Mouse (Mus musculus) testis, adult 2 months (tissue): ENCODE measurements around the gene Letm1.

ENCODE experiments used
- CTCF ChIP-seq: fragments of 200-500 bp; IDR thresholded peaks from 2 replicates; pipeline ENCODE4 v1.5.1; 2012; ENCODE audit warnings: low read depth, mild to moderate bottlenecking, inconsistent platforms, low read length, moderate library complexity; ENCODE audit not compliant: control insufficient read depth, insufficient read depth, insufficient replicate concordance
- POLR2A ChIP-seq: fragments of 200-500 bp; IDR thresholded peaks from 2 replicates; pipeline ENCODE4 v1.6.1; 2012; ENCODE audit warnings: low read depth, mild to moderate bottlenecking, inconsistent platforms, low read length, moderate library complexity; ENCODE audit not compliant: control insufficient read depth

DNA sequence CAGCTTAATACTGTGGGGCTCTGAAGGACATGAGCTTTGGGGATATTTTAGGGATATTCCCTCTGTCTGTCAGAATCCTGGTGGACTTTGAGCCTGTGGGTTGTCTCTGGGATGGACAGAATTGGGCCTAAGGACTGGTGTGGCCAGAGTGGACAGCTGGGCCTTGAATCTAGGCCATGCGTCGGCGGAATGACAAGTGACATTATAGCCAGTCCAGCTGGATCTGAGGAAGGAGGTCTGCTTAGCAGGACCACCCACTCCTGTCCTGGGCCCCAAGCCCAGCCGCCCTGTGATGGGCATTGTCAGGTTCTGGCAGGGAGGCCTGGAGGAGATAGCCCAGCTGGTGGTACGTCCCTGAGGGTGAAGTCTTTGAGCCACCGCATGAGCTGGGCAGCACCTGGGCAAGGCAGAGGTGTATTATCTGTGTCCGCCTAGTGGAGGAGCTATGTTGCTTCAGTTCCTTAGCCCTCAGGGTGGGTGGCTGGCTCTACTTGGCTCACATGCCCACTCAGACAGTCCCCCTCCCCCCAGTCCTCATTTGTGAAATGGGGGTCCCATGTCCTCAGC, 56.5 kb downstream of the Letm1 start:
- no peak for TF ChIP-seq POLR2A
- no peak for TF ChIP-seq CTCF
